Mouse (Mus musculus): Measurements from ENCODE around the gene Fmo2. TPM values are rescaled to one million over a fixed set of nuclear protein-coding genes. Genes with fewer than 3 reads are reported as not detected.

The Fmo2 gene
- polyA plus RNA-seq, 1 experiment from 2014 or later: 5.2 TPM

GRCm38 (mm10) chr1:162879595-162880369, 18.7 kb downstream of the Fmo2 start:
- Histone ChIP-seq H3K36me3 (ENCODE audit: control insufficient read depth, insufficient read depth, low read length) (no peaks in the 10 kb centered on the region), H3K27ac (replicated peaks; ENCODE audit: low read depth, low read length) (no peak overlapping the region), H3K4me2 (ENCODE audit: low read depth, low read length) (no peak overlapping the region), H3K4me1 (ENCODE audit: control insufficient read depth, insufficient read depth, low read length) (0 out of 2 replicates have a peak, but pooled peaks cover 2% of the 10 kb centered on the region), H3K27me3 (replicated peaks; ENCODE audit: control insufficient read depth, insufficient read depth, low read length) (no peaks in the 10 kb centered on the region), H3K9ac (ENCODE audit: low read depth, low read length) (no peak overlapping the region), H3K9me3 (ENCODE audit: control insufficient read depth, low read length) (no peaks in the 10 kb centered on the region), H3K4me3 (ENCODE audit: low read depth, low read length) (no peak overlapping the region)
- no peak for DNase-seq (ENCODE audit: low spot score)
- WGBS: 53% methylated on average over 11 of the region's 11 CpGs
- ATAC-seq (ENCODE audit: low read depth): no peak

GRCm38 (mm10) chr1:162875091-162875490, 23.4 kb downstream of the Fmo2 start:
- H3K9ac ChIP-seq (ENCODE audit: low read depth, low read length): no peak overlapping the region
- ATAC-seq (ENCODE audit: low read depth) (no peak), DNase-seq (ENCODE audit: low spot score) (no peak)
- H3K27ac ChIP-seq (replicated peaks; ENCODE audit: low read depth, low read length): no peak overlapping the region
- peaks cover 19% of the 10 kb centered on the region for H3K4me1 ChIP-seq (ENCODE audit: control insufficient read depth, insufficient read depth, low read length)
- no peaks in the 10 kb centered on the region for H3K36me3 ChIP-seq (ENCODE audit: control insufficient read depth, insufficient read depth, low read length)
- WGBS: 62% methylated on average over 3 of the region's 3 CpGs
- no peaks in the 10 kb centered on the region for H3K9me3 ChIP-seq (ENCODE audit: control insufficient read depth, low read length)
- no peak overlapping the region for H3K4me3 ChIP-seq (ENCODE audit: low read depth, low read length)
- no peak overlapping the region for H3K4me2 ChIP-seq (ENCODE audit: low read depth, low read length)
- H3K27me3 ChIP-seq (replicated peaks; ENCODE audit: control insufficient read depth, insufficient read depth, low read length): no peaks in the 10 kb centered on the region

GRCm38 (mm10) chr1:162871701-162872311, 26.7 kb downstream of the Fmo2 start:
- no peaks in the 10 kb centered on the region for H3K27me3 ChIP-seq (replicated peaks; ENCODE audit: control insufficient read depth, insufficient read depth, low read length)
- DNase-seq (ENCODE audit: low spot score): peak; percentile 92
- WGBS: 16% methylated on average over 9 of the region's 9 CpGs

GRCm38 (mm10) chr1:162870978-162871377, 27.5 kb downstream of the Fmo2 start:
- Histone ChIP-seq H3K4me1 (ENCODE audit: control insufficient read depth, insufficient read depth, low read length) (peaks cover 19% of the 10 kb centered on the region), H3K9me3 (ENCODE audit: control insufficient read depth, low read length) (peaks cover 5% of the 10 kb centered on the region; the same call in 1 of the 2 replicates), H3K4me2 (ENCODE audit: low read depth, low read length) (no peak overlapping the region), H3K36me3 (ENCODE audit: control insufficient read depth, insufficient read depth, low read length) (no peaks in the 10 kb centered on the region), H3K9ac (ENCODE audit: low read depth, low read length) (no peak overlapping the region), H3K27ac (replicated peaks; ENCODE audit: low read depth, low read length) (peak overlapping the region; percentile 87; the same call in 1 of the 2 replicates), H3K27me3 (replicated peaks; ENCODE audit: control insufficient read depth, insufficient read depth, low read length) (no peaks in the 10 kb centered on the region), H3K4me3 (ENCODE audit: low read depth, low read length) (no peak overlapping the region)
- DNase-seq (ENCODE audit: low spot score) (no peak), ATAC-seq (ENCODE audit: low read depth) (no peak)
- 73% methylated on average over 7 of the region's 7 CpGs for WGBS

More at GRCm38 (mm10) chr1:162871701-162872311, 26.7 kb downstream of the Fmo2 start:
- H3K4me2 ChIP-seq (ENCODE audit: low read depth, low read length): peak overlapping the region; percentile 35
- peak; percentile 83 for ATAC-seq (ENCODE audit: low read depth)
- peaks cover 5% of the 10 kb centered on the region; the same call in 1 of the 2 replicates for H3K9me3 ChIP-seq (ENCODE audit: control insufficient read depth, low read length)
- peaks cover 19% of the 10 kb centered on the region for H3K4me1 ChIP-seq (ENCODE audit: control insufficient read depth, insufficient read depth, low read length)
- no peaks in the 10 kb centered on the region for H3K36me3 ChIP-seq (ENCODE audit: control insufficient read depth, insufficient read depth, low read length)
- H3K9ac ChIP-seq (ENCODE audit: low read depth, low read length): 0 out of 2 replicates have a peak overlapping the region, but pooled peaks have one; percentile 26
- peak overlapping the region; percentile 87 for H3K27ac ChIP-seq (replicated peaks; ENCODE audit: low read depth, low read length)
- H3K4me3 ChIP-seq (ENCODE audit: low read depth, low read length): no peak overlapping the region

- Histone ChIP-seq H3K27me3 (replicated peaks; ENCODE audit: control insufficient read depth, insufficient read depth, low read length) (no peaks in the 10 kb centered on the region), H3K4me3 (ENCODE audit: low read depth, low read length) (no peak overlapping the region), H3K4me2 (ENCODE audit: low read depth, low read length) (no peak overlapping the region), H3K9me3 (ENCODE audit: control insufficient read depth, low read length) (peaks cover 5% of the 10 kb centered on the region; the same call in 1 of the 2 replicates), H3K27ac (replicated peaks; ENCODE audit: low read depth, low read length) (no peak overlapping the region), H3K9ac (ENCODE audit: low read depth, low read length) (no peak overlapping the region), H3K36me3 (ENCODE audit: control insufficient read depth, insufficient read depth, low read length) (no peaks in the 10 kb centered on the region), H3K4me1 (ENCODE audit: control insufficient read depth, insufficient read depth, low read length) (peaks cover 14% of the 10 kb centered on the region)
- WGBS: 83% methylated on average over 4 of the region's 4 CpGs
- no peak for ATAC-seq (ENCODE audit: low read depth)
- no peak for DNase-seq (ENCODE audit: low spot score)
These were observed 31.1 kb downstream of the Fmo2 start for GRCm38 (mm10) chr1:162867396-162867795.

GRCm38 (mm10) chr1:162866280-162866681, 32.2 kb downstream of the Fmo2 start, which contains the start of gene Fmo1:
Gene Fmo1, minus strand, starts transcription at chr1:162866610.
- Histone ChIP-seq H3K27me3 (replicated peaks; ENCODE audit: control insufficient read depth, insufficient read depth, low read length) (no peaks in the 10 kb centered on the region), H3K36me3 (ENCODE audit: control insufficient read depth, insufficient read depth, low read length) (no peaks in the 10 kb centered on the region), H3K9me3 (ENCODE audit: control insufficient read depth, low read length) (peaks cover 5% of the 10 kb centered on the region; the same call in 1 of the 2 replicates), H3K9ac (ENCODE audit: low read depth, low read length) (no peak within 1 kb of the TSS), H3K4me1 (ENCODE audit: control insufficient read depth, insufficient read depth, low read length) (peaks cover 8% of the 10 kb centered on the region), H3K4me3 (ENCODE audit: low read depth, low read length) (no peak within 1 kb of the TSS), H3K27ac (replicated peaks; ENCODE audit: low read depth, low read length) (no peak within 1 kb of the TSS), H3K4me2 (ENCODE audit: low read depth, low read length) (no peak within 1 kb of the TSS)
- ATAC-seq (ENCODE audit: low read depth): no peak
- 44% methylated on average over 7 of the region's 7 CpGs for WGBS
- DNase-seq (ENCODE audit: low spot score): no peak

GRCm38 (mm10) chr1:162865493-162865830, 33.1 kb downstream of the Fmo2 start:
- Histone ChIP-seq H3K4me1 (ENCODE audit: control insufficient read depth, insufficient read depth, low read length) (peaks cover 3% of the 10 kb centered on the region; the same call in 1 of the 2 replicates), H3K9ac (ENCODE audit: low read depth, low read length) (no peak overlapping the region), H3K4me2 (ENCODE audit: low read depth, low read length) (no peak overlapping the region), H3K4me3 (ENCODE audit: low read depth, low read length) (no peak overlapping the region), H3K9me3 (ENCODE audit: control insufficient read depth, low read length) (peaks cover 5% of the 10 kb centered on the region; the same call in 1 of the 2 replicates), H3K27ac (replicated peaks; ENCODE audit: low read depth, low read length) (no peak overlapping the region), H3K36me3 (ENCODE audit: control insufficient read depth, insufficient read depth, low read length) (no peaks in the 10 kb centered on the region), H3K27me3 (replicated peaks; ENCODE audit: control insufficient read depth, insufficient read depth, low read length) (no peaks in the 10 kb centered on the region)
- WGBS: 61% methylated on average over 3 of the region's 3 CpGs
- no peak for DNase-seq (ENCODE audit: low spot score)
- peak; percentile 41; the same call in 1 of the 2 replicates for ATAC-seq (ENCODE audit: low read depth)

- Histone ChIP-seq H3K4me1 (ENCODE audit: control insufficient read depth, insufficient read depth, low read length) (peaks cover 6% of the 10 kb centered on the region), H3K9me3 (ENCODE audit: control insufficient read depth, low read length) (peaks cover 5% of the 10 kb centered on the region; the same call in 1 of the 2 replicates), H3K27me3 (replicated peaks; ENCODE audit: control insufficient read depth, insufficient read depth, low read length) (no peaks in the 10 kb centered on the region), H3K36me3 (ENCODE audit: control insufficient read depth, insufficient read depth, low read length) (no peaks in the 10 kb centered on the region), H3K27ac (replicated peaks; ENCODE audit: low read depth, low read length) (no peak overlapping the region), H3K4me3 (ENCODE audit: low read depth, low read length) (no peak overlapping the region), H3K9ac (ENCODE audit: low read depth, low read length) (no peak overlapping the region), H3K4me2 (ENCODE audit: low read depth, low read length) (no peak overlapping the region)
- DNase-seq (ENCODE audit: low spot score): peak; percentile 45
- WGBS: 69% methylated on average over 8 of the region's 8 CpGs
- no peak for ATAC-seq (ENCODE audit: low read depth)
These were observed 33.6 kb downstream of the Fmo2 start for GRCm38 (mm10) chr1:162864816-162865492.
